Mouse (Mus musculus) adrenal gland (tissue): ENCODE results near the gene Kng2.
"Not testable (repeated sequence)": the region's sequence is repeated elsewhere in the genome, so short reads cannot be mapped to it uniquely, and the experiment has no call there.

Experiments used
- intact Hi-C: fragments of 180-260 bp; cut with DNase I; formaldehyde crosslinking; loops from one replicate; pipeline ENCODE4 v1.15.1; 2025
- long read RNA-seq, 2 experiments: library from polyadenylated mRNA; unstranded; transcript quantifications; one replicate each; pipeline ENCODE4 v2.0.0; 2020; ENCODE audit warnings: borderline replicate concordance in 1 of 2; ENCODE audit not compliant: insufficient replicate concordance in 1 of 2

The Kng2 gene
- long read RNA-seq, experiment 1, partial matches to known transcripts: 0 of 2 reads
- long read RNA-seq, experiment 1, other reads (novel, unspliced or antisense): 0 of 2 reads
- long read RNA-seq, experiment 2, partial matches to known transcripts: 2 of 2 reads
- long read RNA-seq, experiment 2, other reads (novel, unspliced or antisense): 0 of 2 reads

GRCm38 (mm10) chr16:23028966-23029600 is at the start of gene Kng2:
Kng2 (minus strand) TSS chr16:23029482.
- intact Hi-C loops: not testable (repeated sequence)

- intact Hi-C loops: not testable (repeated sequence)
Observed at GRCm38 (mm10) chr16:23077516-23077915, 48.2 kb upstream of the Kng2 start.

- intact Hi-C loops: not testable (repeated sequence)
Observed at GRCm38 (mm10) chr16:23060781-23061325, 31.6 kb upstream of the Kng2 start.

- intact Hi-C loops: not testable (repeated sequence)
Observed at GRCm38 (mm10) chr16:23059630-23060029, 30.3 kb upstream of the Kng2 start.

GRCm38 (mm10) chr16:23057668-23058447 is 28.6 kb upstream of the Kng2 start, which contains the start of gene Kng1:
Kng1 (plus strand) TSS chr16:23057865.
- intact Hi-C loops: not testable (repeated sequence)

- intact Hi-C loops: loop anchor here (5.0 to 10.0 kb wide), 2 partner anchors 169 to 482 kb away; no protein-coding TSS in a partner anchor
Observed at GRCm38 (mm10) chr16:23046319-23046718, 17.0 kb upstream of the Kng2 start.

GRCm38 (mm10) chr16:23040876-23041275 is 11.6 kb upstream of the Kng2 start:
- intact Hi-C loops: loop anchor here (10.0 kb wide), 1 partner anchor 476 kb away; no protein-coding TSS in a partner anchor

- intact Hi-C loops: no loop called here
Observed at GRCm38 (mm10) chr16:23039281-23039680, 10.0 kb upstream of the Kng2 start.

- intact Hi-C loops: no loop called here
Observed at GRCm38 (mm10) chr16:23037744-23038143, 8.5 kb upstream of the Kng2 start.

GRCm38 (mm10) chr16:23033673-23034072 is 4.4 kb upstream of the Kng2 start:
- intact Hi-C loops: no loop called here

- intact Hi-C loops: no loop called here
Observed at GRCm38 (mm10) chr16:23030673-23031435, 1.6 kb upstream of the Kng2 start.

GRCm38 (mm10) chr16:23027341-23027740 is 1.9 kb downstream of the Kng2 start:
- intact Hi-C loops: not testable (repeated sequence)

- intact Hi-C loops: no loop called here
Observed at GRCm38 (mm10) chr16:23026582-23026981, 2.7 kb downstream of the Kng2 start.

GRCm38 (mm10) chr16:23025111-23025510 is 4.2 kb downstream of the Kng2 start:
- intact Hi-C loops: no loop called here

- intact Hi-C loops: not testable (repeated sequence)
Observed at GRCm38 (mm10) chr16:23020571-23020970, 8.7 kb downstream of the Kng2 start.

- intact Hi-C loops: not testable (repeated sequence)
Observed at GRCm38 (mm10) chr16:23014645-23015044, 14.6 kb downstream of the Kng2 start.

GRCm38 (mm10) chr16:23013786-23014185 is 15.5 kb downstream of the Kng2 start:
- intact Hi-C loops: not testable (repeated sequence)

GRCm38 (mm10) chr16:22996951-22997350 is 32.3 kb downstream of the Kng2 start:
- intact Hi-C loops: not testable (repeated sequence)

- intact Hi-C loops: no loop called here
Observed at GRCm38 (mm10) chr16:22967383-22968030, 61.8 kb downstream of the Kng2 start.

GRCm38 (mm10) chr16:22963293-22963692 is 66.0 kb downstream of the Kng2 start:
- intact Hi-C loops: no loop called here
